Mouse (Mus musculus): ENCODE results near the gene Dennd2c. TPM values are rescaled to one million over a fixed set of nuclear protein-coding genes. Genes with fewer than 3 reads are reported as not detected.

The Dennd2c gene
- polyA plus RNA-seq, 1 experiment from 2014 or later = 2.1 TPM

GRCm38 (mm10) chr3:103145791-103146190 lies 43.4 kb downstream of the Dennd2c start:
- Histone ChIP-seq H3K4me3 (ENCODE audit: low read length) (no peak overlapping the region), H3K4me2 (ENCODE audit: low read depth, low read length) (no peak overlapping the region), H3K9ac (ENCODE audit: low read depth, low read length) (no peak overlapping the region), H3K27me3 (replicated peaks; ENCODE audit: control insufficient read depth, insufficient read depth, low read length) (no peaks in the 10 kb centered on the region), H3K27ac (ENCODE audit: low read length) (no peak overlapping the region), H3K9me3 (ENCODE audit: control insufficient read depth, low read length) (no peaks in the 10 kb centered on the region), H3K4me1 (ENCODE audit: control insufficient read depth, insufficient read depth, low read length) (no peaks in the 10 kb centered on the region), H3K36me3 (ENCODE audit: control insufficient read depth, insufficient read depth, low read length) (no peaks in the 10 kb centered on the region)
- ATAC-seq = no peak
- 71% methylated on average over 4 of the region's 4 CpGs for WGBS

DNA sequence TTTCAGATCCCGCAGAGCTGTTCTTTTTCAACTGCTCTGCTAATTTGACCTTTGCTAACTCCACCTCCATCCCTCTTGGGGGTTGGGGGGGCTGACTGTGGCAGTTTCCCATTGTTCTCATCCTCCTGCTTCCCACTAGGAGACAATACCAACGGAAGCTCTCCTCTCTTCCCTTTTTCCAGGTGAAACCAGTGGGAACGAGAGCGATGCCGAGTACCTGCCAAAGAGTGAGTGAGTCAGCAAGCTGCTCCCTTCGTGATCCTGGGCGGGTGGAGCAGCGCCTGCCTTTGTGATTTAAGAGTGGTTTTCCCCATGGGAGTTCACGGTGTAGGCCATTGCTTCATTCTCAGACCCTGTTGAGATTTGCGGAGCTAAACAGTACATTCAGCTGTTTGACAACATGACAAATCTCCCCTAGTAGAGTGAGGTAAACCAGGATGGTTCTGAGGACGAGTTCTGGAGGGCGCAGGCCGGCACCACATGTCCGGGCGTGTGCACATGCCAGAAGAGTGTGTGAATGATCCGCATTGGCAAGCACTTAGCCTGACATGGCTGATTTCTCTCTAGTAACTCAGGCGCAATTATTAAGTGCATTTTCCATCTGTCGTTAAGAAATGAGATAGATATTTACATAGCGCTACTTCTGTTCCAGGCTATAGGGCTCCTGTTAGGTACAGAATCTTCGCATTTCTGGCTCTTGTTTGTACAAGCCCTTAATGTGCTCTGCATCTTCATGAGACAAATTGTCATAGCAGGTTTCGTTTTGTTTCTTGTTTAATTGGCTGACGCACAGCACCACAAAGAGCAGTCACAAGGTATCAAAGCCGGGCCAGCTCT lies 44.1 kb downstream of the Dennd2c start:
- Histone ChIP-seq H3K9ac (ENCODE audit: low read depth, low read length) (no peak overlapping the region), H3K4me3 (ENCODE audit: low read length) (no peak overlapping the region), H3K27me3 (replicated peaks; ENCODE audit: control insufficient read depth, insufficient read depth, low read length) (no peaks in the 10 kb centered on the region), H3K36me3 (ENCODE audit: control insufficient read depth, insufficient read depth, low read length) (no peaks in the 10 kb centered on the region), H3K4me2 (ENCODE audit: low read depth, low read length) (no peak overlapping the region), H3K9me3 (ENCODE audit: control insufficient read depth, low read length) (no peaks in the 10 kb centered on the region), H3K27ac (ENCODE audit: low read length) (no peak overlapping the region), H3K4me1 (ENCODE audit: control insufficient read depth, insufficient read depth, low read length) (no peaks in the 10 kb centered on the region)
- 63% methylated on average over 23 of the region's 23 CpGs for whole genome bisulfite sequencing
- ATAC-seq = no peak

DNA sequence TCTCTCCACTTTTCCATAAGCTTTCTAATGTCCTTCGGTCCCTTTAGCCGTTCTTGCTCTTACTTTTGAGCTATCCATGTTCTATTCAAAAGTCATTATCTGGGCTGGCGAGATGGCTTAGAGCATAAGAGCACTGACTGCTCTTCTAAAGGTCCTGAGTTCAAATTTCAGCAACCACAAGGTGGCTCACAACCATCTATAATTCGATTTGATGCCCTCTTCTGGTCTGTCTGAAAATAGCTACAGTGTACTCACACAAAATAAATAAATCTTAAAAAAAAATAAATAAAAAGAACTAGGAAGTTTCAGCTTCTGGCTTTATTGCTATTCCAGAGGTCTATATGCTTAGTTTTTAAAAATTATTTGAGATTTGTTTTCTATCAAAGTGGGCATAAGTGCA lies 45.4 kb downstream of the Dennd2c start:
- no peaks in the 10 kb centered on the region for H3K4me1 ChIP-seq (ENCODE audit: control insufficient read depth, insufficient read depth, low read length)
- no peaks in the 10 kb centered on the region for H3K27me3 ChIP-seq (replicated peaks; ENCODE audit: control insufficient read depth, insufficient read depth, low read length)
- no peaks in the 10 kb centered on the region for H3K9me3 ChIP-seq (ENCODE audit: control insufficient read depth, low read length)
- no peak for ATAC-seq
- 90% methylated on average over 4 of the region's 4 CpGs for WGBS
- no peaks in the 10 kb centered on the region for H3K36me3 ChIP-seq (ENCODE audit: control insufficient read depth, insufficient read depth, low read length)
- H3K4me3 ChIP-seq (ENCODE audit: low read length) = no peak overlapping the region
- H3K9ac ChIP-seq (ENCODE audit: low read depth, low read length) = no peak overlapping the region
- no peak overlapping the region for H3K27ac ChIP-seq (ENCODE audit: low read length)
- H3K4me2 ChIP-seq (ENCODE audit: low read depth, low read length) = no peak overlapping the region

DNA sequence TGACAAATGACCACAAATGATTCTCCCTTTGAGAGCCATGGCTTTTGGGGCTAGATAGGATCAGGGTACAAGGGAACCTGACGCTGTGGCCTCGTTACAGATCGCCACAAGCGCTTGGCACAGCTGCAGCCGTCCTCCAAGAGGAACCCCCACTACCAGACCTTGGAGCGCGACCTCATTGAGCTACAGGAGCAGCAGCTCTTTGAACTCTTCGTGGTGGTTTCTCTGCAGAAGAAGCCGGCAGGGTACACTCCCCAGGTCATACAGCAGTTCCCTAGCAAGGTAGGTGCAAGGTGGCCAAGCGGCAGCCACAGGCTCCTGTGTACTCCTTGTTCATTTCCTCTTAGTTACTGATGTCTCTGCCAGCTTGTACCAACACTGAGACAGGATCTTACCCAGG lies 46.5 kb downstream of the Dennd2c start:
- WGBS = 85% methylated on average over 10 of the region's 10 CpGs
- no peak for ATAC-seq
- no peak overlapping the region for H3K4me3 ChIP-seq (ENCODE audit: low read length)

DNA sequence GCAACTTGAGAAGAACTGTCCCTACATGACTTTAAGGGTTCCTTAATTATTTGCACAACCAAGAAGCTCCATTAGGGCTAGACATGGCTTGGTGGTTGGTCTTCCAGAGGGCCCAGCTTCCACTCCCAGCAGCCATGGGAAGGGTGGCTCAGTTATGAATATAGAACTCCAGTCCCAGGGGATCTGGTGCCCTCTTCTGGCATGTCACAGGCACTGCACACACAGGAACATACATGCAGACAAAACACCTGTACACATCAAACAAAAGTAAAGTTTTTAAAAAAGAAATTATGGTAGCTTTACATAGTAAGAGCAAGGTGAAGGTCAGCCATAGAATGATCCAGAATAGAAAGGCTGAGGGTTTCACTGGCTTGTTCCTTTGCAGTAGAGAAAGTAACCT lies 51.4 kb downstream of the Dennd2c start:
- no peak overlapping the region for H3K27ac ChIP-seq (ENCODE audit: low read length)
- H3K9ac ChIP-seq (ENCODE audit: low read depth, low read length) = no peak overlapping the region
- no peaks in the 10 kb centered on the region; the same call in 1 of the 2 replicates for H3K36me3 ChIP-seq (ENCODE audit: control insufficient read depth, insufficient read depth, low read length)
- ATAC-seq = no peak
- H3K4me2 ChIP-seq (ENCODE audit: low read depth, low read length) = no peak overlapping the region
- no peaks in the 10 kb centered on the region for H3K4me1 ChIP-seq (ENCODE audit: control insufficient read depth, insufficient read depth, low read length)
- H3K27me3 ChIP-seq (replicated peaks; ENCODE audit: control insufficient read depth, insufficient read depth, low read length) = no peaks in the 10 kb centered on the region
- H3K9me3 ChIP-seq (ENCODE audit: control insufficient read depth, low read length) = no peaks in the 10 kb centered on the region
- H3K4me3 ChIP-seq (ENCODE audit: low read length) = no peak overlapping the region

More for the DNA sequence above, 46.5 kb downstream of the Dennd2c start:
- Histone ChIP-seq H3K27ac (ENCODE audit: low read length) (no peak overlapping the region), H3K36me3 (ENCODE audit: control insufficient read depth, insufficient read depth, low read length) (no peaks in the 10 kb centered on the region; the same call in 1 of the 2 replicates), H3K9me3 (ENCODE audit: control insufficient read depth, low read length) (no peaks in the 10 kb centered on the region), H3K4me2 (ENCODE audit: low read depth, low read length) (no peak overlapping the region), H3K27me3 (replicated peaks; ENCODE audit: control insufficient read depth, insufficient read depth, low read length) (no peaks in the 10 kb centered on the region), H3K9ac (ENCODE audit: low read depth, low read length) (no peak overlapping the region), H3K4me1 (ENCODE audit: control insufficient read depth, insufficient read depth, low read length) (no peaks in the 10 kb centered on the region)

- Histone ChIP-seq H3K4me1 (ENCODE audit: control insufficient read depth, insufficient read depth, low read length) (no peaks in the 10 kb centered on the region), H3K4me3 (ENCODE audit: low read length) (no peak overlapping the region), H3K9me3 (ENCODE audit: control insufficient read depth, low read length) (no peaks in the 10 kb centered on the region), H3K27ac (ENCODE audit: low read length) (no peak overlapping the region), H3K4me2 (ENCODE audit: low read depth, low read length) (no peak overlapping the region), H3K36me3 (ENCODE audit: control insufficient read depth, insufficient read depth, low read length) (no peaks in the 10 kb centered on the region), H3K27me3 (replicated peaks; ENCODE audit: control insufficient read depth, insufficient read depth, low read length) (no peaks in the 10 kb centered on the region), H3K9ac (ENCODE audit: low read depth, low read length) (no peak overlapping the region)
- peak; percentile 78 for ATAC-seq
- WGBS = 49% methylated on average over 3 of the region's 3 CpGs
Measured at GRCm38 (mm10) chr3:103159232-103159900, 57.0 kb downstream of the Dennd2c start.

- no peaks in the 10 kb centered on the region for H3K9me3 ChIP-seq (ENCODE audit: control insufficient read depth, low read length)
- WGBS = 27% methylated on average over 4 of the region's 4 CpGs
- H3K36me3 ChIP-seq (ENCODE audit: control insufficient read depth, insufficient read depth, low read length) = 0 out of 2 replicates have a peak, but pooled peaks cover 5% of the 10 kb centered on the region
- no peak overlapping the region for H3K27ac ChIP-seq (ENCODE audit: low read length)
- peaks cover 12% of the 10 kb centered on the region for H3K4me1 ChIP-seq (ENCODE audit: control insufficient read depth, insufficient read depth, low read length)
- no peak overlapping the region for H3K4me3 ChIP-seq (ENCODE audit: low read length)
- no peak for ATAC-seq
- no peaks in the 10 kb centered on the region for H3K27me3 ChIP-seq (replicated peaks; ENCODE audit: control insufficient read depth, insufficient read depth, low read length)
- H3K4me2 ChIP-seq (ENCODE audit: low read depth, low read length) = no peak overlapping the region
- no peak overlapping the region for H3K9ac ChIP-seq (ENCODE audit: low read depth, low read length)
Measured at GRCm38 (mm10) chr3:103169771-103170170, 67.4 kb downstream of the Dennd2c start.

- H3K36me3 ChIP-seq (ENCODE audit: control insufficient read depth, insufficient read depth, low read length) = peaks cover 10% of the 10 kb centered on the region; the same call in 1 of the 2 replicates
- ATAC-seq = peak; percentile 97
- peak within 1 kb of the TSS; percentile 87 for H3K27ac ChIP-seq (ENCODE audit: low read length)
- H3K27me3 ChIP-seq (replicated peaks; ENCODE audit: control insufficient read depth, insufficient read depth, low read length) = no peaks in the 10 kb centered on the region
- H3K4me3 ChIP-seq (ENCODE audit: low read length) = peak within 1 kb of the TSS; percentile 87
- peak within 1 kb of the TSS; percentile 91 for H3K4me2 ChIP-seq (ENCODE audit: low read depth, low read length)
- no peaks in the 10 kb centered on the region for H3K9me3 ChIP-seq (ENCODE audit: control insufficient read depth, low read length)
- H3K4me1 ChIP-seq (ENCODE audit: control insufficient read depth, insufficient read depth, low read length) = peaks cover 12% of the 10 kb centered on the region
- peak within 1 kb of the TSS; percentile 91 for H3K9ac ChIP-seq (ENCODE audit: low read depth, low read length)
- under 1% methylated on average over 56 of the region's 56 CpGs for WGBS
Measured at GRCm38 (mm10) chr3:103171505-103172267, 69.3 kb downstream of the Dennd2c start, which contains the start of gene Bcas2. Gene Bcas2, plus strand, starts transcription at chr3:103171655.

DNA sequence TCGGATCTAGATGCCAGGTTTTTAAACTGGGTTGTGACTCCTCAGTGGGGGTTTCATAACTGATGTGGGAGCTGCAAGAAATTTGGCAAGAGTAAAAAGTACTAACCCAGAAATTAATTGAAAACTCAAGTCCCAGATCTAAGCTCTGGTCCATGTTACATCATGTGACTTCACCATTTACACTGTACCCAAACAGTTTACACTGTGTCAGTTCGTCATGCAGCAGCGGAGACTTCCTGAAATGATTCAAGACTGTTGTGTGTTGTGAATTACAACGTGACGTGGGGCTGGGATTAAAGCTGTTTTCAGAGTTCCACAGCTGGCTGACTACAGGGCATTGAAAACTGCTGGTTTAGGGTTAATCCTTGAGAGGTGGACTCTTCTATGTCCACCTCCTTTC lies 70.2 kb downstream of the Dennd2c start:
- no peaks in the 10 kb centered on the region for H3K27me3 ChIP-seq (replicated peaks; ENCODE audit: control insufficient read depth, insufficient read depth, low read length)

More for the DNA sequence above, 70.2 kb downstream of the Dennd2c start:
- peak overlapping the region; percentile 91 for H3K4me2 ChIP-seq (ENCODE audit: low read depth, low read length)
- peak overlapping the region; percentile 87; the same call in 1 of the 2 replicates for H3K27ac ChIP-seq (ENCODE audit: low read length)
- H3K9me3 ChIP-seq (ENCODE audit: control insufficient read depth, low read length) = no peaks in the 10 kb centered on the region
- ATAC-seq = no peak
- WGBS = 20% methylated on average over 5 of the region's 5 CpGs
- peaks cover 17% of the 10 kb centered on the region for H3K36me3 ChIP-seq (ENCODE audit: control insufficient read depth, insufficient read depth, low read length)
- peak overlapping the region; percentile 91 for H3K9ac ChIP-seq (ENCODE audit: low read depth, low read length)
- H3K4me3 ChIP-seq (ENCODE audit: low read length) = peak overlapping the region; percentile 87
- H3K4me1 ChIP-seq (ENCODE audit: control insufficient read depth, insufficient read depth, low read length) = peaks cover 12% of the 10 kb centered on the region
